Mouse (Mus musculus) embryo, embryonic 10.5 days (tissue): ENCODE results near the gene 6330409D20Rik.

Experiments
- DNase-seq: peaks from one replicate; pipeline ENCODE4 v3.0.0-alpha.2; 2015; ENCODE audit warnings: low spot score

Gene 6330409D20Rik

DNA sequence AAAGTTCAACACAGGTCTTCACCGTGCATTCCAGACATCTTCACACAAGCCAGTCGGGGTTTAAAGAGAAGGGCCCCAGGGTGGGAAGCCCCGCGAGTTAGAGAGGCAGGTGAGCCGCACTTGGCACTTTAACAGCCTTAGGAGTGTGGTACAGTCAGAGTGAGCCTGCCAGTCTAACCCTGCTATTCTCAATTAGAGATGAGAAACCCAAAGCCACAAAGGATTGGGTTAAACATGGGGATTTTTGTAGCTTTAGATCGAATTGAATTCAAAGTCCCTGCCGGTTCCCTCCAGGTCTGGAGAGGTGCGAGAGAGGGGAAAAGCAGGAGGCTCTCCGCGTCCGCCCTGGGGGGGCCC lies at the start of gene 6330409D20Rik:
Gene 6330409D20Rik (minus strand): TSS at position 101 of the 357 bp plus-strand sequence.
- DNase-seq, result no peak

GRCm38 (mm10) chr2:32788581-32788980 lies 47.8 kb upstream of the 6330409D20Rik start:
- no peak for DNase-seq

- DNase-seq, result peak; percentile 52
Observed at GRCm38 (mm10) chr2:32787176-32787575, 46.4 kb upstream of the 6330409D20Rik start.

- peak; percentile 39 for DNase-seq
Observed at GRCm38 (mm10) chr2:32784048-32784681, 43.3 kb upstream of the 6330409D20Rik start, which contains the start of gene Cfap157. Gene Cfap157, minus strand, starts transcription at chr2:32784428.

DNA sequence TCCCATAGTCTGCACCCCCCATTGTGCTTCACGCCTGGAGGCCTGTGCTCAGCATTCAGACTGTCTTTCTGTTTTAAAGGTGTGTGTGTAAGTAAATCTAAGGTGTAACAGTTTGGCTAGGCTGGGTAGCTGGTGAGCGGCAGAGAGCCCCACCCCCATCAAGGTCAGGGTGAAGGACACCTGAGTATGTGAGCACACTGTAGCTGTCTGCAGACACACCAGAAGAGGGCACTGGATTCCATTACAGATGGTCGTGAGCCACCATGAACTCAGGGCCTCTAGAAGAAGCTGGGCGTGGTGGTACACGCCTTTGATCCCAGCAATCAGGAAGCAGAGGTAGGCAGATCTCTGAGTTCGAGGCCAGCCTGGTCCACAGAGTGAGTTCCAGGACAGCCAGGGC lies 40.9 kb upstream of the 6330409D20Rik start:
- DNase-seq, result no peak

DNA sequence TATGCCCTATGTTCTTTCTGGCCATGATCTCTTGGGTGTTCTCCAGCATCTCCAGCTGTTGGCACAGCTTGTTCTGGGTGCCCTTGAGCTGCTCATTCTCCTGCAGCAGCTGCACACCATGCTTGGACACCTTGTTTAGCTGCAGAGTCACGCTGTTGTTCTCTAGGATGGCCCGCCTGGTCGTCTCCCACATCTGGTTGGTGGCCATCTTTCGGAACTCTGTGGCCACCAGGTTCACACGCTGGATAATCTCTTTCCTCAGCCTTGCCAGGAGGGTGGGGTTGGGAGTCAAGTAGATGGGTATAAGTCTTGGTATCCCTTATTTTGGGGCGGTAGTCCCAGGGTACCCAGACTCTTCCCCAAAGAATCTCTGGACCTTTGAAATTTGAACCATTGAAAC lies 38.9 kb upstream of the 6330409D20Rik start:
- no peak for DNase-seq

DNA sequence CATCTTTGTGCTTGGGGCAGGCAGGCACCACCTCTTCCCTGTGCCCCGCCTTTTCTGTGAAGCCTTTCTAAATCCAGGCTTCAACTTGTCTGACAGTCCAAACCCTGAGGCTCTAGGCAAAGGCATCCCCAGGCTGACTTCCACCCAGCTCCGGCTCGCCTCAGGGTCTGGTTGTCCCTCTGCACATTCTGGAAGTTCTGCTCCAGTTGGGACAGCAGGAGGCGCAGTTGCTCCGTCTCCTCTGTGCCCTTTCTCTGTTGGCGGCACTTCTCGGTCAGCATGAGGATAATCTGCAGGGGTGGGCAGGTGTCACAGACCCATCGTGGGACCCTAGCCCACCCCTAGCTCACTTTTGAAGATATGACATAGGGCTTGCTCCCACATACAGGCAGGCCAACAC lies 38.3 kb upstream of the 6330409D20Rik start:
- peak; percentile 77 for DNase-seq

GRCm38 (mm10) chr2:32778081-32778480 lies 37.3 kb upstream of the 6330409D20Rik start:
- no peak for DNase-seq

- no peak for DNase-seq
Observed at GRCm38 (mm10) chr2:32776192-32776591, 35.4 kb upstream of the 6330409D20Rik start.

GRCm38 (mm10) chr2:32775359-32776074 lies 34.7 kb upstream of the 6330409D20Rik start, which contains the start of the genes Ttc16 and Ptrh1:
Gene Ttc16, minus strand, starts transcription at chr2:32775633.
Gene Ptrh1, plus strand, starts transcription at chr2:32775786.
- peak; percentile 99 for DNase-seq

- no peak for DNase-seq
Observed at GRCm38 (mm10) chr2:32772626-32773279, 31.9 kb upstream of the 6330409D20Rik start.

- peak; percentile 26 for DNase-seq
Observed at GRCm38 (mm10) chr2:32771886-32772285, 31.1 kb upstream of the 6330409D20Rik start.

- peak; percentile 36 for DNase-seq
Observed at GRCm38 (mm10) chr2:32769327-32770085, 28.7 kb upstream of the 6330409D20Rik start.

- DNase-seq, result no peak
Observed at GRCm38 (mm10) chr2:32768661-32769285, 28.0 kb upstream of the 6330409D20Rik start.

- DNase-seq, result no peak
Observed at GRCm38 (mm10) chr2:32767241-32767640, 26.4 kb upstream of the 6330409D20Rik start.

GRCm38 (mm10) chr2:32763353-32763752 lies 22.5 kb upstream of the 6330409D20Rik start:
- no peak for DNase-seq

DNA sequence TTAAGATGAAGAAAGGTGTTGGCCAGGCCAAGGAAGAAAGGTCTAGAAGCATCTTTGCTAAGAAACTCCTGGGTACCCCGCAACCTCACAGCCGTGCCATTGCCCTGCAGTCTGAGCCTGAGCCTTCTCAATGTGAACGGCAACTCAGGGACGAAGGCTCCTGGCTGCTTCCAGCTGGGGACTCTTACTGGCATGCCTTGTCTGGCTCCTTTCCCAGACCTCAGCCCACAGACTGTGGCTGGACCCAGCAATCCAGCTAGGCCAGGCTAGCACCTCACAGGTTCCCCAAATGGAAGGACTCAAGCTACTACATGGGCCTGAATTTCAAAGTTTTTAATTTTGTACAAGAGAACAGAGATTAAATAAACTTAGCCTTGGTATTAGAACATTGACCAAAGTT lies 21.0 kb upstream of the 6330409D20Rik start:
- DNase-seq, result no peak

GRCm38 (mm10) chr2:32761361-32761760 lies 20.5 kb upstream of the 6330409D20Rik start:
- DNase-seq, result no peak

DNA sequence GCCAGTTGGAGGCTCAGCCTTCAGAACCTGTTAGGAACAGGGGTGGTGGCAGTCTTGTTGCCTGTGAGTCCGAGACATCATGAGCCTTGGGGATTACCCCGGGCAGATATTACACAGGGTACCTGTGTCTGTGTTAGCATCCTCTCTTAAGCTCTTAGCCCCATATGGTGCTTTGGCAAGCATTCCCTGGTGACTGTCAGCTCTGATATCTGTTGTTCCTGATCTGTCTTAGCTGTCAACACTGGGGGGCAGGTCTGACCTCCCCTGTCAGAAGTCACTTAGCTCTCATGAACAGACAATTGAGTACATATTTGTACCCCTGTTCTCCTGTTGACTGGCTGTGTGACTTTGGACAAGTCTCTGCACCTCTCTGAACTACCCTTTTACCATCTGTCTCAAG lies 18.2 kb upstream of the 6330409D20Rik start:
- DNase-seq, result no peak

- DNase-seq, result no peak
Observed at GRCm38 (mm10) chr2:32758503-32758902, 17.7 kb upstream of the 6330409D20Rik start.

GRCm38 (mm10) chr2:32757056-32757845 lies 16.4 kb upstream of the 6330409D20Rik start, which contains the start of gene Tor2a:
Gene Tor2a, plus strand, starts transcription at chr2:32757234.
- peak; percentile 99 for DNase-seq
